Mouse (Mus musculus) heart, embryonic 15.5 days (tissue): ENCODE results near the gene Efna2. TPM values are rescaled to one million over a fixed set of nuclear protein-coding genes. Genes with fewer than 3 reads are reported as not detected.

Experiments
- ATAC-seq: fragments of 200-750 bp; cut with Nextera tagmentation; replicated peaks from 2 replicates; pipeline ENCODE4 v1.8.0; 2017; ENCODE audit warnings: low read depth, moderate TSS enrichment; ENCODE audit not compliant: insufficient number of reproducible peaks, insufficient read depth, low FRiP score
- H3K27ac ChIP-seq: fragments of 300-500 bp; sonication (generic); 2 replicates; pipeline ENCODE4 v1.5.1; 2015; ENCODE audit warnings: mild to moderate bottlenecking, inconsistent platforms
- H3K27me3 ChIP-seq: fragments of 300-500 bp; sonication (generic); 2 replicates; pipeline ENCODE4 v1.6.1; 2015; ENCODE audit warnings: inconsistent platforms
- H3K36me3 ChIP-seq: fragments of 300-500 bp; sonication (generic); 2 replicates; pipeline ENCODE4 v1.6.1; 2015; ENCODE audit warnings: mild to moderate bottlenecking, inconsistent platforms
- H3K4me1 ChIP-seq: fragments of 300-500 bp; sonication (generic); replicated peaks from 2 replicates; pipeline ENCODE4 v1.6.1; 2015; ENCODE audit warnings: inconsistent platforms
- H3K4me2 ChIP-seq: fragments of 300-500 bp; sonication (generic); 2 replicates; pipeline ENCODE4 v1.6.1; 2015; ENCODE audit warnings: inconsistent platforms, mild to moderate bottlenecking, moderate library complexity
- H3K4me3 ChIP-seq: fragments of 300-500 bp; sonication (generic); 2 replicates; pipeline ENCODE4 v1.5.1; 2015; ENCODE audit warnings: mild to moderate bottlenecking, inconsistent platforms
- H3K9ac ChIP-seq: fragments of 300-500 bp; sonication (generic); 2 replicates; pipeline ENCODE4 v1.6.1; 2015; ENCODE audit warnings: mild to moderate bottlenecking, inconsistent platforms
- H3K9me3 ChIP-seq: fragments of 300-500 bp; sonication (generic); replicated peaks from 2 replicates; pipeline ENCODE4 v1.6.1; 2016; ENCODE audit warnings: inconsistent platforms
- WGBS: fragments of 180-500 bp; shearing (Covaris S2); methylation state at CpG from one replicate; pipeline ENCODE4 v1.1.7; 2015; ENCODE audit warnings: mixed read lengths; 5-methylcytosine and 5-hydroxymethylcytosine counted together
- polyA plus RNA-seq: library from polyadenylated mRNA; unstranded; fragments of >200 nt; fragmentation: Nextera tagmentation; extraction: Ambion mirVana; gene quantifications from 2 replicates; pipeline ENCODE4 v1.2.1, GENCODE M21; 2015

Efna2 gene
- polyA plus RNA-seq, 1 experiment from 2014 or later = 8.6 TPM

- peak overlapping the region; percentile 78; the same call in 1 of the 2 replicates for H3K4me3 ChIP-seq
- no peak overlapping the region for H3K9ac ChIP-seq
- no peaks in the 10 kb centered on the region for H3K9me3 ChIP-seq
- H3K36me3 ChIP-seq = peaks cover 32% of the 10 kb centered on the region
- H3K4me2 ChIP-seq = peak overlapping the region; percentile 82; the same call in 1 of the 2 replicates
- H3K4me1 ChIP-seq = peaks cover 78% of the 10 kb centered on the region
- 0 out of 2 replicates have a peak, but pooled peaks cover 2% of the 10 kb centered on the region for H3K27me3 ChIP-seq
- H3K27ac ChIP-seq = no peak overlapping the region
- no peak for ATAC-seq
- WGBS = 92% methylated on average over 7 of the region's 7 CpGs
These were observed 35.6 kb upstream of the Efna2 start for GRCm38 (mm10) chr10:80143664-80144063.

- Histone ChIP-seq H3K27ac (no peak overlapping the region), H3K4me1 (peaks cover 73% of the 10 kb centered on the region), H3K9me3 (no peaks in the 10 kb centered on the region), H3K4me3 (no peak overlapping the region), H3K27me3 (no peaks in the 10 kb centered on the region), H3K9ac (no peak overlapping the region), H3K36me3 (peaks cover 32% of the 10 kb centered on the region), H3K4me2 (no peak overlapping the region)
- 87% methylated on average over 12 of the region's 12 CpGs for WGBS
- no peak for ATAC-seq
These were observed 35.1 kb upstream of the Efna2 start for GRCm38 (mm10) chr10:80144159-80144558.

GRCm38 (mm10) chr10:80144864-80145838 lies 34.1 kb upstream of the Efna2 start:
- peaks cover 32% of the 10 kb centered on the region for H3K36me3 ChIP-seq

GRCm38 (mm10) chr10:80145896-80146295 lies 33.4 kb upstream of the Efna2 start:
- peak overlapping the region; percentile 80; the same call in 1 of the 2 replicates for H3K4me2 ChIP-seq

More at GRCm38 (mm10) chr10:80144864-80145838, 34.1 kb upstream of the Efna2 start:
- H3K27ac ChIP-seq = peak overlapping the region; percentile 100
- peaks cover 66% of the 10 kb centered on the region for H3K4me1 ChIP-seq
- H3K9me3 ChIP-seq = no peaks in the 10 kb centered on the region
- no peak overlapping the region for H3K4me3 ChIP-seq
- 72% methylated on average over 20 of the region's 20 CpGs for WGBS
- peak overlapping the region; percentile 41; the same call in 1 of the 2 replicates for H3K9ac ChIP-seq
- H3K4me2 ChIP-seq = 0 out of 2 replicates have a peak overlapping the region, but pooled peaks have one; percentile 80
- no peak for ATAC-seq
- no peaks in the 10 kb centered on the region for H3K27me3 ChIP-seq

GRCm38 (mm10) chr10:80146568-80147011 lies 32.7 kb upstream of the Efna2 start:
- H3K27ac ChIP-seq = peak overlapping the region; percentile 100
- no peaks in the 10 kb centered on the region for H3K27me3 ChIP-seq
- WGBS = 53% methylated on average over 4 of the region's 4 CpGs
- H3K9ac ChIP-seq = peak overlapping the region; percentile 41; the same call in 1 of the 2 replicates
- H3K36me3 ChIP-seq = peaks cover 33% of the 10 kb centered on the region
- H3K9me3 ChIP-seq = no peaks in the 10 kb centered on the region
- no peak overlapping the region for H3K4me3 ChIP-seq
- ATAC-seq = no peak
- H3K4me2 ChIP-seq = peak overlapping the region; percentile 80; the same call in 1 of the 2 replicates
- H3K4me1 ChIP-seq = peaks cover 60% of the 10 kb centered on the region

More at GRCm38 (mm10) chr10:80145896-80146295, 33.4 kb upstream of the Efna2 start:
- no peak for ATAC-seq
- WGBS = 80% methylated on average over 6 of the region's 6 CpGs
- no peaks in the 10 kb centered on the region for H3K9me3 ChIP-seq
- H3K9ac ChIP-seq = peak overlapping the region; percentile 41; the same call in 1 of the 2 replicates
- no peaks in the 10 kb centered on the region for H3K27me3 ChIP-seq
- H3K4me1 ChIP-seq = peaks cover 64% of the 10 kb centered on the region
- H3K36me3 ChIP-seq = peaks cover 32% of the 10 kb centered on the region
- no peak overlapping the region for H3K4me3 ChIP-seq
- peak overlapping the region; percentile 100 for H3K27ac ChIP-seq

- Histone ChIP-seq H3K4me3 (peak overlapping the region; percentile 76), H3K4me2 (peak overlapping the region; percentile 80), H3K36me3 (peaks cover 35% of the 10 kb centered on the region), H3K4me1 (peaks cover 63% of the 10 kb centered on the region), H3K9me3 (no peaks in the 10 kb centered on the region), H3K9ac (peak overlapping the region; percentile 86), H3K27me3 (no peaks in the 10 kb centered on the region), H3K27ac (peak overlapping the region; percentile 100)
- no peak for ATAC-seq
- WGBS = 46% methylated on average over 5 of the region's 5 CpGs
These were observed 32.0 kb upstream of the Efna2 start for GRCm38 (mm10) chr10:80147146-80147718.

- Histone ChIP-seq H3K36me3 (peaks cover 40% of the 10 kb centered on the region), H3K4me1 (peaks cover 66% of the 10 kb centered on the region), H3K27ac (peak within 1 kb of the TSS; percentile 100), H3K4me3 (peak within 1 kb of the TSS; percentile 76), H3K9me3 (no peaks in the 10 kb centered on the region), H3K4me2 (peak within 1 kb of the TSS; percentile 80), H3K27me3 (no peaks in the 10 kb centered on the region), H3K9ac (peak within 1 kb of the TSS; percentile 86)
- ATAC-seq = peak; percentile 51
- under 1% methylated on average over 40 of the region's 42 CpGs for WGBS
These were observed 31.3 kb upstream of the Efna2 start, which contains the start of gene Midn for GRCm38 (mm10) chr10:80147719-80148601. Midn (plus strand) TSS chr10:80148272.

GRCm38 (mm10) chr10:80148610-80149290 lies 30.5 kb upstream of the Efna2 start:
- H3K4me2 ChIP-seq = peak overlapping the region; percentile 80
- H3K27me3 ChIP-seq = no peaks in the 10 kb centered on the region
- ATAC-seq = peak; percentile 50
- peaks cover 66% of the 10 kb centered on the region for H3K4me1 ChIP-seq
- peak overlapping the region; percentile 76 for H3K4me3 ChIP-seq
- no peaks in the 10 kb centered on the region for H3K9me3 ChIP-seq
- H3K36me3 ChIP-seq = peaks cover 42% of the 10 kb centered on the region
- H3K9ac ChIP-seq = peak overlapping the region; percentile 86
- H3K27ac ChIP-seq = peak overlapping the region; percentile 100
- WGBS = under 1% methylated on average over 57 of the region's 57 CpGs

GRCm38 (mm10) chr10:80149291-80150225 lies 29.7 kb upstream of the Efna2 start:
- ATAC-seq = peak; percentile 82
- H3K27ac ChIP-seq = peak overlapping the region; percentile 100
- H3K36me3 ChIP-seq = peaks cover 42% of the 10 kb centered on the region
- H3K9me3 ChIP-seq = no peaks in the 10 kb centered on the region
- H3K9ac ChIP-seq = peak overlapping the region; percentile 86
- peak overlapping the region; percentile 80 for H3K4me2 ChIP-seq
- peaks cover 66% of the 10 kb centered on the region for H3K4me1 ChIP-seq
- no peaks in the 10 kb centered on the region for H3K27me3 ChIP-seq
- peak overlapping the region; percentile 76 for H3K4me3 ChIP-seq
- WGBS = under 1% methylated on average over 79 of the region's 88 CpGs
